Mouse (Mus musculus) E14TG2a.4 (cell line): ENCODE results near the gene Sgo1.

ENCODE experiments used
- H3K27me3 ChIP-seq: 2 replicates; pipeline ENCODE4 v1.6.1; 2014; ENCODE audit warnings: low read length, control low read depth; ENCODE audit not compliant: insufficient read depth
- H3K36me3 ChIP-seq: 2 replicates; pipeline ENCODE4 v1.6.1; 2014; ENCODE audit warnings: low read length, control low read depth; ENCODE audit not compliant: insufficient read depth
- H3K4me1 ChIP-seq: replicated peaks from 2 replicates; pipeline ENCODE4 v1.6.1; 2014; ENCODE audit warnings: low read depth, low read length, control low read depth
- H3K4me3 ChIP-seq: replicated peaks from 2 replicates; pipeline ENCODE4 v1.5.1; 2014; ENCODE audit warnings: mild to moderate bottlenecking, low read length
- H3K9me3 ChIP-seq: 2 replicates; pipeline ENCODE4 v1.6.1; 2014; ENCODE audit warnings: low read length, control low read depth
- CTCF ChIP-seq: conservative IDR thresholded peaks from 2 replicates; pipeline ENCODE4 v1.5.1; 2014; ENCODE audit warnings: low read length
- NANOG ChIP-seq: IDR thresholded peaks from 2 replicates; pipeline ENCODE4 v1.6.1; 2014; ENCODE audit warnings: borderline replicate concordance, low read length, mixed read lengths
- POU5F1 ChIP-seq: IDR thresholded peaks from 2 replicates; pipeline ENCODE4 v1.6.1; 2014; ENCODE audit warnings: low read length, borderline replicate concordance

Sgo1 gene

DNA sequence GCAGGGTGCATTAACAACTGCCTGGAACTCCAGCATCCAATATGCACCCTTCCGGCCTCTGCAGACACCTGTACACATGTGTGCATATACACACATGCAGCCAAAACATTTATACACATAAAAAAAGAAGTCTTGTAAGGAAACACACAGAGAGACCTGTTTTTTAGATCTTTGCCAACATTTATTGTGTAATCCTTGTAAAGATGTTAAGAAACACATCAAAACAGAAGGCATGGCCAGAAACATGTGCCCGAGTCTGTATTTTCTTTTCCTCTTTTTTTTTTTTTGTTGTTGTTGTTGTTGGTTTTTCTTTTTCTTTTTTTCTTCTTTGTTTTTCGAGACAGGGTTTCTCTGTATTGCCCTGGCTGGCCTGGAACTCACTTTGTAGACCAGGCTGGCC is 63.0 kb downstream of the Sgo1 start:
- Histone ChIP-seq H3K36me3 (peaks cover 73% of the 10 kb centered on the region), H3K4me3 (no peak overlapping the region), H3K9me3 (no peaks in the 10 kb centered on the region), H3K4me1 (peaks cover 6% of the 10 kb centered on the region), H3K27me3 (no peaks in the 10 kb centered on the region)
- TF ChIP-seq NANOG (no peak), CTCF (no peak), POU5F1 (no peak)
